Mouse (Mus musculus): ENCODE data around the gene Pnpla2.
"Not testable (repeated sequence)": the region's sequence is repeated elsewhere in the genome, so short reads cannot be mapped to it uniquely, and the experiment has no call there.

The Pnpla2 gene

GRCm38 (mm10) chr7:141454967-141455551 lies at the start of gene Pnpla2:
Gene Pnpla2, plus strand, starts transcription at chr7:141455198.
- peak within 1 kb of the TSS; percentile 91 for H3K4me3 ChIP-seq (replicated peaks; ENCODE audit: low read length)
- H3K9me3 ChIP-seq (ENCODE audit: low read length), result no peaks in the 10 kb centered on the region
- H3K27me3 ChIP-seq (ENCODE audit: insufficient read depth, low read length), result peaks cover 20% of the 10 kb centered on the region
- no peak for TF ChIP-seq POU5F1 (IDR thresholded peaks at IDR 0.05; ENCODE audit: borderline replicate concordance, low read length)
- TF ChIP-seq CTCF (conservative IDR thresholded peaks at IDR 0.05; ENCODE audit: low read length), result no peak
- no peak for TF ChIP-seq NANOG (IDR thresholded peaks at IDR 0.05; ENCODE audit: borderline replicate concordance, low read length)
- peaks cover 40% of the 10 kb centered on the region for H3K36me3 ChIP-seq (ENCODE audit: insufficient read depth, low read length)
- H3K4me1 ChIP-seq (replicated peaks; ENCODE audit: low read depth, low read length), result peaks cover 75% of the 10 kb centered on the region

GRCm38 (mm10) chr7:141405466-141405865 lies 49.5 kb upstream of the Pnpla2 start:
- Histone ChIP-seq H3K4me3 (replicated peaks; ENCODE audit: low read length) (no peak overlapping the region), H3K9me3 (ENCODE audit: low read length) (peaks cover 5% of the 10 kb centered on the region), H3K36me3 (ENCODE audit: insufficient read depth, low read length) (peaks cover 64% of the 10 kb centered on the region), H3K27me3 (ENCODE audit: insufficient read depth, low read length) (no peaks in the 10 kb centered on the region), H3K4me1 (replicated peaks; ENCODE audit: low read depth, low read length) (peaks cover 29% of the 10 kb centered on the region)
- TF ChIP-seq NANOG (IDR thresholded peaks at IDR 0.05; ENCODE audit: borderline replicate concordance, low read length) (no peak), POU5F1 (IDR thresholded peaks at IDR 0.05; ENCODE audit: borderline replicate concordance, low read length) (no peak), CTCF (conservative IDR thresholded peaks at IDR 0.05; ENCODE audit: low read length) (no peak)

GRCm38 (mm10) chr7:141407670-141408069 lies 47.3 kb upstream of the Pnpla2 start:
- H3K36me3 ChIP-seq (ENCODE audit: insufficient read depth, low read length), result peaks cover 58% of the 10 kb centered on the region
- H3K4me3 ChIP-seq (replicated peaks; ENCODE audit: low read length), result not testable (repeated sequence)

GRCm38 (mm10) chr7:141408833-141409232 lies 46.2 kb upstream of the Pnpla2 start:
- TF ChIP-seq CTCF (conservative IDR thresholded peaks at IDR 0.05; ENCODE audit: low read length) (peak; percentile 70), POU5F1 (IDR thresholded peaks at IDR 0.05; ENCODE audit: borderline replicate concordance, low read length) (no peak)
- H3K27me3 ChIP-seq (ENCODE audit: insufficient read depth, low read length), result no peaks in the 10 kb centered on the region
- H3K4me1 ChIP-seq (replicated peaks; ENCODE audit: low read depth, low read length), result peaks cover 27% of the 10 kb centered on the region
- H3K4me3 ChIP-seq (replicated peaks; ENCODE audit: low read length), result no peak overlapping the region; the same call in 1 of the 2 replicates
- H3K9me3 ChIP-seq (ENCODE audit: low read length), result peaks cover 5% of the 10 kb centered on the region
- H3K36me3 ChIP-seq (ENCODE audit: insufficient read depth, low read length), result peaks cover 47% of the 10 kb centered on the region

More at GRCm38 (mm10) chr7:141407670-141408069, 47.3 kb upstream of the Pnpla2 start:
- H3K9me3 ChIP-seq (ENCODE audit: low read length); H3K27me3 ChIP-seq (ENCODE audit: insufficient read depth, low read length): not testable (repeated sequence)
- peaks cover 19% of the 10 kb centered on the region for H3K4me1 ChIP-seq (replicated peaks; ENCODE audit: low read depth, low read length)

- Histone ChIP-seq H3K4me1 (replicated peaks; ENCODE audit: low read depth, low read length) (peaks cover 39% of the 10 kb centered on the region), H3K4me3 (replicated peaks; ENCODE audit: low read length) (no peak overlapping the region), H3K27me3 (ENCODE audit: insufficient read depth, low read length) (no peaks in the 10 kb centered on the region), H3K9me3 (ENCODE audit: low read length) (peaks cover 5% of the 10 kb centered on the region), H3K36me3 (ENCODE audit: insufficient read depth, low read length) (peaks cover 44% of the 10 kb centered on the region)
- TF ChIP-seq CTCF (conservative IDR thresholded peaks at IDR 0.05; ENCODE audit: low read length) (no peak), NANOG (IDR thresholded peaks at IDR 0.05; ENCODE audit: borderline replicate concordance, low read length) (no peak), POU5F1 (IDR thresholded peaks at IDR 0.05; ENCODE audit: borderline replicate concordance, low read length) (no peak)
These were observed 44.4 kb upstream of the Pnpla2 start for GRCm38 (mm10) chr7:141410631-141411030.

- no peaks in the 10 kb centered on the region for H3K27me3 ChIP-seq (ENCODE audit: insufficient read depth, low read length)
- peaks cover 44% of the 10 kb centered on the region for H3K36me3 ChIP-seq (ENCODE audit: insufficient read depth, low read length)
- no peak for TF ChIP-seq NANOG (IDR thresholded peaks at IDR 0.05; ENCODE audit: borderline replicate concordance, low read length)
- TF ChIP-seq CTCF (conservative IDR thresholded peaks at IDR 0.05; ENCODE audit: low read length), result no peak
- TF ChIP-seq POU5F1 (IDR thresholded peaks at IDR 0.05; ENCODE audit: borderline replicate concordance, low read length), result no peak
- no peak overlapping the region for H3K4me3 ChIP-seq (replicated peaks; ENCODE audit: low read length)
- H3K4me1 ChIP-seq (replicated peaks; ENCODE audit: low read depth, low read length), result peaks cover 50% of the 10 kb centered on the region
- H3K9me3 ChIP-seq (ENCODE audit: low read length), result peaks cover 5% of the 10 kb centered on the region
These were observed 43.3 kb upstream of the Pnpla2 start for GRCm38 (mm10) chr7:141411667-141412066.

- TF ChIP-seq NANOG (IDR thresholded peaks at IDR 0.05; ENCODE audit: borderline replicate concordance, low read length), result no peak
- TF ChIP-seq CTCF (conservative IDR thresholded peaks at IDR 0.05; ENCODE audit: low read length), result no peak
- no peak for TF ChIP-seq POU5F1 (IDR thresholded peaks at IDR 0.05; ENCODE audit: borderline replicate concordance, low read length)
- no peaks in the 10 kb centered on the region for H3K9me3 ChIP-seq (ENCODE audit: low read length)
- peaks cover 36% of the 10 kb centered on the region for H3K36me3 ChIP-seq (ENCODE audit: insufficient read depth, low read length)
- H3K27me3 ChIP-seq (ENCODE audit: insufficient read depth, low read length), result no peaks in the 10 kb centered on the region
- H3K4me1 ChIP-seq (replicated peaks; ENCODE audit: low read depth, low read length), result peaks cover 62% of the 10 kb centered on the region
- peak overlapping the region; percentile 94 for H3K4me3 ChIP-seq (replicated peaks; ENCODE audit: low read length)
These were observed 41.7 kb upstream of the Pnpla2 start for GRCm38 (mm10) chr7:141413331-141413730.

- H3K9me3 ChIP-seq (ENCODE audit: low read length), result no peaks in the 10 kb centered on the region
- peak within 1 kb of the TSS; percentile 94 for H3K4me3 ChIP-seq (replicated peaks; ENCODE audit: low read length)
- no peaks in the 10 kb centered on the region for H3K27me3 ChIP-seq (ENCODE audit: insufficient read depth, low read length)
- peaks cover 31% of the 10 kb centered on the region for H3K36me3 ChIP-seq (ENCODE audit: insufficient read depth, low read length)
- H3K4me1 ChIP-seq (replicated peaks; ENCODE audit: low read depth, low read length), result peaks cover 67% of the 10 kb centered on the region
- TF ChIP-seq NANOG (IDR thresholded peaks at IDR 0.05; ENCODE audit: borderline replicate concordance, low read length), result no peak
- no peak for TF ChIP-seq POU5F1 (IDR thresholded peaks at IDR 0.05; ENCODE audit: borderline replicate concordance, low read length)
- TF ChIP-seq CTCF (conservative IDR thresholded peaks at IDR 0.05; ENCODE audit: low read length), result no peak
These were observed 41.0 kb upstream of the Pnpla2 start, which contains the start of gene Gatd1 for GRCm38 (mm10) chr7:141413809-141414584. Gene Gatd1, minus strand, starts transcription at chr7:141414136.
